Mouse (Mus musculus): Measurements from ENCODE around the gene Adra2a.

Gene Adra2a

DNA sequence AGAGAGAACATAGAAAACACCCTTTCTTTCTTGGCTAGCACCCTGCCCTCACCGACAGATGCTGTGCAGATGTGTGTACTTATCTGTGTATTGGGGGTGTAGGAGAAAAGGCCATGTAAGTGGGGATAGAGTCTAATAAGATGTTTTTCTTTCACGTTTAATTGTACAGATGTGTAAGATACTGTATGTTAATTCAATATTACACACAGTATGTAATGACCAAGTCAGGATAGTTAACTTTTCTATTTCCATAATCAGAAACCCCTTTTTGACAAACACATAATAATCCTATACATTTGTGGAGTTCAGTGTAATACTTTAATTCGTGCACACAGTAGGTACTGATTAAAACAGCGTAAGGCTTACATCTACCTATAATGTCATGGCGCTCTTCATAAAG lies at the start of gene Adra2a:
Adra2a (plus strand) TSS at position 301 of the 400 bp plus-strand sequence.
- DNase-seq (ENCODE audit: low read depth): no peak

DNA sequence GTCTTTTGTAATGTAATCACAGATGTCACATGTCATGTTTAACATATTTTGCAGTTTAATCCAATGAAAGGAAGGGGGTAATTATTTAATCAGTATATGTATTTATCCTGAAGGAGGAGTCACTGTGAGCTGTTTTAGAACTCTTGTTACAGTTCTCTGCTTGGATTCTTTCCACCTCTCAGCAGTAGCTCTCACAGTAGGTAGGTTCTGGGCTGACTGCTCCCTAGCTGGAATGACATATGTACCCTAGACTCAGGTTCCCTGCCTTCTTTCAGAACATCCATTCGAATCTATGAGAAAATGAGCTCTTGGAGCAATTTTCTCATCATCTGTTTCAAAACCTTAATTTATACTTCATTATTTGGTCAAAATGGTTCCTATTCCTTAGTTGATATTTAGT lies 49.7 kb upstream of the Adra2a start:
- no peak for DNase-seq (ENCODE audit: low read depth)

DNA sequence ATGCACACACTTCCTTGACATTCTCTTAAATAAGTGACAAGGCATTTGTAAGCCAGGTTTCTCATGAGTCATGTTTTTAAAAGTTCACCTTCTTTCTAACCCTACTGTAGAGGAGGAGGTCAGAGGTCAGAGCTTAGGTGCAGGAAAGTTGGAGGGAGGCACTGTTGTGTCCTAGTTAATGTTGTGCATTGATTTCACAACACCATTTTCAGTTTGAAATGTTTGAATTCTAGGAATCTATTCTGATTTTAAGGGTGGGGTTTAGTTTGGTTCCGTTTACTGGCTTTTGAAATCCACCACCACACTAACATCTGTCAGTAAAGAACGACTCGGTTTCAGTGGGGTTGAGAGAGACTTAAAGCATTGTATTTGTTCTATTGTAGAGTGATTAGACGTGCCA lies 33.0 kb upstream of the Adra2a start:
- no peak for DNase-seq (ENCODE audit: low read depth)

DNA sequence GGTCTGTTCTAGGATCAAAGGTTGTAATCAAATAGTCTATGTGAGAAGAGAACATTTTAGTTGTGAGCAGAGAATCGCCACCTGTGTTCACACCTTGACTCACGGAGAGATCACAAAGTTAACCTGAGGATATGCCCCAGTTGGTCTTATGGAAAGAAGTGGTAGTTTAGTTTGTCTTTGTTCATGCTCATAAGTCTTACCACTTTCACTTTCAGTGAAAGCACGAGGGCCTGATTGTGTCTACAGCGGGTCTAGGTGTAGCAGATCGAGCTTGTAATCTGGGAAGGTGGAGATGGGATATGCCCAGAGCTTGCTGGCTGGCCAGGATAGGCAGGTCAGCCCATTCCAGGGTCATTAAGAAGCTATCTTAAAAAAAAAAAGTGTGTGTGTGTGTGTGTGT lies 29.0 kb upstream of the Adra2a start:
- no peak for DNase-seq (ENCODE audit: low read depth)

DNA sequence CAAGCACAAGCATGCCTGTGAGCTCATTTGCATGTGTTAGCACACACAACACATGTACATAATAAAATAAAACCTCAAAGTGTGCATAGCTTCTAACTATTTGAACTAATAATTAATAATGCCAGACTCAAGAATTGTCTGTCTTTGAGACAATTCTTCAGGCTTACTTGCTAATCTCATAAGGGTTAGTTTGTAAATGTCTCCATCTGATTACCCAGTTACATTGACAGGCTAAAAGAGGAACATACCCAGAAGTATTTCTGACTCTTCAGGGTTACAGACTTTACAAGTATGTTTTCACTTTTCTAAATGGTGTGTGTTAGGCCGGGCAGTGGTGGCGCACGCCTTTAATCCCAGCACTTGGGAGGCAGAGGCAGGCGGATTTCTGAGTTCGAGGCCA lies 28.4 kb upstream of the Adra2a start:
- DNase-seq (ENCODE audit: low read depth): no peak

DNA sequence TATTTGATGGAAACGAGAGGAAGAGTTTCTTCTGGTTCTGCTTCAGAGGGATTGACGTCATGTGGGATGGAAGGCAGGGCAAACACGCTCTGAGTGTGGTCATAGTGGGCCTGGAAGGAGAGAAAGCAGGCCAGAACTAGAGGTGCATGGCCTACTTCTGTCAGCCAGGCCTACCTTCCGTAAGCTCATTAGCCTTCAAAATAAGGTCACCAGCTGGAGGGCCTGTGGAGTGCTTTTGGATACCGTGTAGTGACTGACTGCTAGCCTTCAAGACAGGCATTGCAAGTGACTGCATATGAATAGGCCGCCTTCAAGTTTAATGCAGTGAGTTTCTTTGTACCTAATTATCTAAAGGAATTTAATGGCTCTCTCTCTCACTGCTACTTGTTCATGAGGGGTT lies 8.9 kb upstream of the Adra2a start:
- no peak for DNase-seq (ENCODE audit: low read depth)

DNA sequence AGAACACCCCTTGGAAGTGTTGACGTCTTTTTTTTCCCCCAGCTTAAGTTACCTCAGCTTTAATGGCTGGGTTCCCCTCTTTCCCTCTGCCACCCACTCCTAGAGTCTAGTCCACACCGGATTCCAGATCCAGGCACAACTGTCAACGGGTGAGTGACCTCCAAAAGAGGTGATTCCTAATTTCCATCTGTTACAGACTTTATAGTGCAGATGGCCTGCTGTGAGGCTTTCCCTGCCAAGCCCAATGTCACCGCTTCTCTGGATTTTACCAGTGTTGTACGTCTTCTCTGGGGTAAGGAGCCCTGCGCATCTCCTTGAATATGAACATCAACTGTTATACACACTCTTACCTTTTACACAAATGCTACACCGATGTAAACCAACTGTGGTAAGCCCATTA lies 4.5 kb upstream of the Adra2a start:
- DNase-seq (ENCODE audit: low read depth): no peak

DNA sequence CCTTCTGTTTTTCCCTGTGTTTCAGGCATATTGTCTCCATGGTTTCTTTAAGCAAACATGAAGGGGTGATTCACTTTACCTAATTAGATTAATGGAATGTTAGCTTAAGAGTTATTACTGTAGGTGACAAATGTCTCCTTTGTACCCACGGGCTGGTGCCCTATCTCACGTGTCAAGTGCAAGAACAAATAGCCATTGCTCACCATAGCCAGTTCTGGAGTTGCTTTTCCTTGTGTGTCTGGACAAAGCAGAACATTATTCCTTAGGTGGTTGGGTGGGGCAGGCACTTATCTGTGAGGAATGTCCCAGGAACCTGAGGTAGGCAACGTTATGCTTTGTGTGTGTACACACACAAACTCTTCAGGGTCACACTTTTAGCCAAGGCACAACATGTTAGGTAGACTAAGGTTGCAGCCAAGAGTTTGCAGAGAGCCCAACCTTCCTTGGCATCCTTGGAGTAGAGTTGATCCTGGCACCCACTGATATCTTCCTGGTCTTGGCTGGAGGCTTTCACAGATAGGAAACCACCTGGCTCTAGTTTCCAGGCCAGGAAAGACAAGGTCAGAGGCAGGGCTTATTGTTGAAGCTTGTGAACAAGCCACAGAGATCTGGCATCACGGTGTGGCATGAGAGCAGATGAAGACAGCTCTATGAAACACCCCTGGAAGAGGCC lies 3.5 kb upstream of the Adra2a start:
- no peak for DNase-seq (ENCODE audit: low read depth)

DNA sequence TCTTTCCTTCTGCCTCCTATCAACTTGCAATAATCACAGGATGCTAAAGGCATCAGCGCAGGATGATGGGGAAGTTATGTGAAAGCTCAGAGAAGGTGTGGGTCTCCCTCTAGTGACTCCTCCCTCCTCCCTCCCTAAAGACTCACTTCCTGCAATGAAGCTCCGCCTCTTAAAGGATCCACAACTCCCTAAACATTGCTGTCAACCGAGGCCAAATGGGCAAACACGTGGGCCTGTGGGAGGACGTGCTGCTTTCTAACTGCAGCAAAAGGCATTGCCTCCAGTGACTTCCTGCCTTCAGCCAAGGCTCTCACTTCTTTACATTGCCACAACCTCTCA lies 3.0 kb upstream of the Adra2a start:
- no peak for DNase-seq (ENCODE audit: low read depth)

DNA sequence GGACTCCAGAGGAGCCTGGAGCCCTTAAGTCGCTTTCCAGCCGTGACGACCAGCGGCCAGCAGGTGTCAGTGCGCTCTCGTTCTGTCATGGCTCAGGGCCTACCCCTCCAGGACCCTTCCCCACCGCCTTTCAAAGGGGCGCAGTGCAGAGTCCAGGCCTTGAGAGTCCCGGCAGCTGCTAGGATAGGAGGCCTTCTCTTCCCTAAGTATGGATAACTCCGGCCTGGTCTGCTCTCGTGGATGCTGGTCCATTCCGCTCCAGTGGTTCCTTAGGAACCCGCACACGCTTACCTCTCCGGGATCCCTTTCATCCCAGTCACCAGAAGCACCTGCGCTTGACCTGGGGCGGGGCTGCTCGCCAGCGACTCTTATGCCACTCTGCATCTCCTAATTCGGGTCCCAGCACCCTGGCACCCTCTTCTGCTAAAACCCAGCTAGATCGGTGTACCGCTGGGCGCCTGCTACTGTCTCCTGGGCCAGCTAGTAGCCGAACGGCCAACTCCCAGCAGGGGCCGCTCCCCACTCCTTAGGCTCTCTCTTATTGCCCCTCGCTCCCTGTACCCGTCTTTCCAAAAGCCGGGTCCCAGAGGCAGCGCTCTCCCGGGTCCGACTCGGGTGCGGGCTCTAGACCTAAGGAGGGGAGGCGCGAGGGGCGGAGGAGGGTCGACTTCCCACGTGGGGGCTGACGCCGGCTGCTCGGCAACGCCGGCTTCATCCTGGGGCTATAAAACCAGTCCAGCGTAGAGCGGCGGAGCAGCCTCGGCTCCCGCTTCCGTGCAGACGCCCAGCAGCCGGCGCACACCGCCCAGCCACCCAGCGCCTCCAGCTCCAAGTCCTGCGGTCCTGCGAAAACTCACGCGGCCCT lies 788 bp downstream of the Adra2a start:
- DNase-seq (ENCODE audit: low read depth): no peak

DNA sequence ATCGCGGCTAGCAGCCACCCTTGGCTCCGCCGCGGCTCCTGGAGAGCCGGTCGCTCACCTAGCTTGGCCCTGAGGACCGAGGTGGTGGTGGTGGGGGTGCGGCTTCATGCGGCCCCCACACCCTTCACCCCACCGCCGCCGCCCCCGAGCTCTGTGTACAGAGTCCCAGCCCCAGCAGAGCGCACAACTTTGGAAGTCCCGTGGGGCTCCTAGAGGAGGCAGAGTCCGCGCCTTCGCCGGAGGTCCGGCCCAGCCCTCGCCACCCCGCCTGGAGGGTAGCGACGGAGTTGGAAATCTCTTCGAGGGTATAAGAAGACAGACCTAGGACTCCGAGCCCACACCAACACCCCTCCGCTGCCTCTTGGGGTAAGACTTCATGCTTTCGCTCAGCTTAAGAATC lies 1.5 kb downstream of the Adra2a start:
- DNase-seq (ENCODE audit: low read depth): no peak

DNA sequence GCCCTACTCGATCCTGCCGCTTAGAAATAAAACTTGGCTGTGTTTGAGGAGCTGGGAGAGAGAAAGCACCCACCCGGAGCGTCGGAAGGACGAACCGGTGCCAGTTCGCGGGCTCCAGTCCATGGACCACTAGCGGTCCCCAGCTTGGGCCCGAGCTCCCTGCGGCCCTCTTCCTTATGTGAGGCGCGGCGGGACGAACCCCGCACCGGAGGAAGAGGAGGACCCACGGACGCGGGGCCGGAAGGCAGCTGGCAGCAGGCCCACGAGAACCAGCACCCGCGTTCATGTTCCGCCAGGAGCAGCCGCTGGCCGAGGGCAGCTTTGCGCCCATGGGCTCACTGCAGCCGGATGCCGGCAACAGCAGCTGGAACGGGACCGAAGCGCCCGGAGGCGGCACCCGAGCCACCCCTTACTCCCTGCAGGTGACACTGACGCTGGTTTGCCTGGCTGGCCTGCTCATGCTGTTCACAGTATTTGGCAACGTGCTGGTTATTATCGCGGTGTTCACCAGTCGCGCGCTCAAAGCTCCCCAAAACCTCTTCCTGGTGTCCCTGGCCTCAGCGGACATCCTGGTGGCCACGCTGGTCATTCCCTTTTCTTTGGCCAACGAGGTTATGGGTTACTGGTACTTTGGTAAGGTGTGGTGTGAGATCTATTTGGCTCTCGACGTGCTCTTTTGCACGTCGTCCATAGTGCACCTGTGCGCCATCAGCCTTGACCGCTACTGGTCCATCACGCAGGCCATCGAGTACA lies 2.2 kb downstream of the Adra2a start:
- DNase-seq (ENCODE audit: low read depth): no peak

DNA sequence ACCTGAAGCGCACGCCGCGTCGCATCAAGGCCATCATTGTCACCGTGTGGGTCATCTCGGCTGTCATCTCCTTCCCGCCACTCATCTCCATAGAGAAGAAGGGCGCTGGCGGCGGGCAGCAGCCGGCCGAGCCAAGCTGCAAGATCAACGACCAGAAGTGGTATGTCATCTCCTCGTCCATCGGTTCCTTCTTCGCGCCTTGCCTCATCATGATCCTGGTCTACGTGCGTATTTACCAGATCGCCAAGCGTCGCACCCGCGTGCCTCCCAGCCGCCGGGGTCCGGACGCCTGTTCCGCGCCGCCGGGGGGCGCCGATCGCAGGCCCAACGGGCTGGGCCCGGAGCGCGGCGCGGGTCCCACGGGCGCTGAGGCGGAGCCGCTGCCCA lies 2.7 kb downstream of the Adra2a start:
- no peak for DNase-seq (ENCODE audit: low read depth)

DNA sequence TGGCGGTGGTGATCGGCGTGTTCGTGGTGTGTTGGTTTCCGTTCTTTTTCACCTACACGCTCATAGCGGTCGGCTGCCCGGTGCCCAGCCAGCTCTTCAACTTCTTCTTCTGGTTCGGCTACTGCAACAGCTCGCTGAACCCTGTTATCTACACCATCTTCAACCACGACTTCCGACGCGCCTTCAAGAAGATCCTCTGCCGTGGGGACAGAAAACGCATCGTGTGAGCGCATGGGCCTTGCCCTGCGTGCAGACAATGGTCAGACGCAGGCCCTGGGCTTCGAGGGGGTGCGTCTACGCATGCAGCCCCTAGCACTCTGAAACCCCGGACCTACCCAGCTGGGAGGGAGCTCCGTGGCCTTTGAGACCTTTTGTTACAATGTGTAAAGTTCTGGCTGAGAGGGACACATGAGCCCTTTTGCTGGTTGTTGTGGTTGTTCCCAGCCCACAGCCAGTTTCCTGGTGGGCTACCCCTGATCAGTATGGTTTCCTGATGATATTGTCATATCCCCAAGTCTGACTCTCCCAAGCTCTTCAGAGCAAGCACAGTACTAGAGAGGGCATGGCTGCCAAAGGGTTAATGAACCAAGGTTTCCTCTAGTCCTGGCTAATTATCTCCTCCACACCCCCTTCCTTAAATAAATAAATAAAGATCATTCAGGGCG lies 3.6 kb downstream of the Adra2a start:
- DNase-seq (ENCODE audit: low read depth): no peak

DNA sequence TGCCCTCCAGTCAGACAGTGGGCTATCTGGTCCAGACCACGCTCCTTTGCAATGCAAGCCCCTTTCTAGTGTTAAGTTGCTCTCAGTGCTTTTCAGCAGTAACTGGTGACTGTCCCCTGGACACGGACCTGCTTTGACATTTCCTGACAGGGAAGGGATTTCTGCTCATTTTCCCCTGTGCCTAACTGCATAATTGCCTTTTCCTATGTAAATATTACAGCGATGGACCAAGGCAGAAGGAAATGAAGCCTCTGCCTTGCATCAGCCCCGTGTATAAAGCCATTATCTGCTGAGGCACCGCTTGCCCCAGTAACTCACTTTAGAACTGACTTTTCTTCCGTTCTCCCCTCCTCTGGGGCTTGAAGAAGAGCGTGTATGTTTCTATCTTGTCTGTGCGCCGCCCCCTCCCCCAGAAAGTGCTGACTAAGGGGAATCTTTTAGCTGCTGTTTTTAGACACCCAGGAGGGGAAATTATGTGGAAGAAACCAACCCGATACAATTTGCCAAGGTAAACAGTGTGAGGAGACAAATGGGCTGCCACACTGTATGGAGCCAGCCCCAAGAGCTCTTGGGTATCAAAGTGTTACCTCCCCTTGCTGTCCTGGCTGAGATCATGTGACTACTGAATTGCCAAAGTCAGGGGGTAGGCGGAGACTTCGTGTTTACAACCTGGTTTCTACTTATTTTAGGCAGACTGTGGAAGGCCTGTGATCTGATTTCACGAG lies 4.4 kb downstream of the Adra2a start:
- no peak for DNase-seq (ENCODE audit: low read depth)

DNA sequence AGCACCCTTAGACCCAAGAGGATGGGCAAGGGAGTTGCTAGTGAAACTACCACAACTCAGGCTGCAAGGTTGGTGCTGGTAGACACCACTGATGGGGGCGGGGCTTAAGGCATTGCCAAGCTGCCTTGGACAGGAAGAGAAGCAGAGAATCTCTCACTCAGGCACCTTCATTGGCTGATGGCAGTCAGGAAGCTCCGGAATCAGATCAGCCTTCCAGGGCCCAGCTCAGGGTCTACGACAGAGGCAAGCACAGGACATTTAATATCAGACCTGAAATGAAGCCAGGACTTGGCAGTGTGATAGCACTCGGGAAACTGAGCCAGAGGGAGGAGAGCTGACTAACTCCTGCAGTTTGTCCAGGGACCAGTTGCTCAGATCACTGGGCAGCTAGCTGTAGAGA lies 7.7 kb downstream of the Adra2a start:
- no peak for DNase-seq (ENCODE audit: low read depth)

DNA sequence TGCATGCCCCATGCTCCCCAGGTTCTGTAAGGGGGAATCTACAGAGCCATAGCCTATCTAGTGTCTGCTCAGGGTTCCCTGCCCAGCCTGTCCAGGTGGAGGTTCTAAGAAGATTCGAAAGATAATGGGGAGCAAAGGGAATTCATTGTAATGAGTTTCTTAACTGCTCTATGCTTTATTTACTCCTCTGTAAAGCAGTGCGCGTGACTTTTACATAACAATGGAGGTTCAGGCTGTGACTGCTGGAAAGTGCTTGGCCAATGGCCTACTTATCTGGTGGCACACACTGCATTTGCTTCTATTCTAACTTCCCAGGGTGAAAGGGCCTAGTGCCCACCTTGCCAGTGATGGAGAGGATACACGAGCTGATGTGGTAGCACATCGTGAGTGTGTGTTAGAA lies 11.9 kb downstream of the Adra2a start:
- DNase-seq (ENCODE audit: low read depth): no peak

DNA sequence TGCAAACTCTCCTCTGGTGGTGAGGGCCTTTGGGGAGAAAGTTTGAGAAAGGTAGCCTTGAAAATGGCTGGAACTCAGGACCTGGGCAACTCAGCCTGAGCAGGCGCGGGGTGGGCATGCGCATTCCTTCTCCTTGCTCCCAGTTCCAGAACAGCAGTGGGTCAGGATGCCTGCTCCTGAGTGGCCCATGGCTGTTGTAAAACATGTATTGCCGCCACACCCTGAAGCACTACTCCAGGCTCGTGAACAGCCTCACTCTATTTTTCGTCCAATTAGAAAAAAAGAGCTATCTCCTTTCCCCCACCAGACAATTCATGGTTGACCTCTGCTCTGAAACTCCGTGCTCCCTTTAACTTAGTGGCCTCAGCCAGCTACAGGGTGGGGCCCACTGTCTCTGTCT lies 24.5 kb downstream of the Adra2a start:
- DNase-seq (ENCODE audit: low read depth): no peak

DNA sequence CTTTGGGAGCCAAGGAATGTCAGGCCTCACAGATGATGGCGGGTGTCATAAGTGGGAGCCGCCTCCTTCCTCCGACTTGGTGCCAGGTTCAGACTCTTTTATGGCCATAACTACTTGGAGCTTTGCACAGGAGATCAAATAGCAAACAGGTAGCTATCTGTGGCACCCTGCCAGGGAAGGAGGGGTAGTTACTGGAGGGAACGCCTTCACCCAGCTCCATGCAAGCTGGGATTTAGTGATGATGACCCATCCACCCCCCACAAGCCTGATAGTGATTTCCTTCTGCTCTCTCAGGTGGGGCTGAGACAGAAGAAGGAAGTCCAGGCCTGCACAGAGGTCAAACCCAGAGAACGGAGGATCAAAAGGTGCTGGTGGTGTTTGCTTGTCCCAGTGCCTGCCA lies 26.6 kb downstream of the Adra2a start:
- no peak for DNase-seq (ENCODE audit: low read depth)

DNA sequence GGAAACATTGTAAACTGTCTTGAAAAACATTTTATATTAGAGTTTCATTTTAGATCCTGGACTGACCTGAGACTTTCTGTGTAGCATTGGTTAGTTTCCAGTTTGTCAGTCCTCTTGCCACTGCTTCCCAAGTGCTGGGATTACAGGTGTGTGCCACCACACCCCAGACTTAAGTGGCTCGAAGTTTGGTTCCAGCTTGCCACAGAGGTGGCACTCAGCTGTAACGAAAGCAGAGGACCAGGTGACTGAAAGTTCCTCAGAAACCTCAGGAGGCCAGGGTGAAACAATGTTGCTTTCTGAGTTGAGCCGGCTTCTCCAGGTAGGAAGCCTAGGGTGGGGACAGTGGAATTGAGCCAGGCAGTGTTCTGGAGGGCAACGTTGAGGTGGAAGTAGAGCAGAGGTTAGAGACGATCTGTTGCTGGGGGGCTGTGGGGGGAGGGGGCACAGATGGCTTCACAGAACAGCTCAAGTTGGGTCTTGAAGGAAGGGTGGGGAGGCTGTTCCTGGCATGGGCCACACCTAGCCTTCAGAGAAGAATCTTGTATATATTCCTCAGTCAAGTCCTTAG lies 28.4 kb downstream of the Adra2a start:
- no peak for DNase-seq (ENCODE audit: low read depth)
